Mouse (Mus musculus) urinary bladder, postnatal 36 days (tissue): ENCODE measurements around the gene Lrrc2.
A peak's percentile ranks its signal among the peaks of the same experiment; 100 is the strongest.

Experiments
- DNase-seq, 2 experiments: peaks; one replicate each; pipeline ENCODE4 v3.0.0; 2022; ENCODE audit warnings: low spot score in 2 of 2, mixed read lengths in 1 of 2

Gene Lrrc2

DNA sequence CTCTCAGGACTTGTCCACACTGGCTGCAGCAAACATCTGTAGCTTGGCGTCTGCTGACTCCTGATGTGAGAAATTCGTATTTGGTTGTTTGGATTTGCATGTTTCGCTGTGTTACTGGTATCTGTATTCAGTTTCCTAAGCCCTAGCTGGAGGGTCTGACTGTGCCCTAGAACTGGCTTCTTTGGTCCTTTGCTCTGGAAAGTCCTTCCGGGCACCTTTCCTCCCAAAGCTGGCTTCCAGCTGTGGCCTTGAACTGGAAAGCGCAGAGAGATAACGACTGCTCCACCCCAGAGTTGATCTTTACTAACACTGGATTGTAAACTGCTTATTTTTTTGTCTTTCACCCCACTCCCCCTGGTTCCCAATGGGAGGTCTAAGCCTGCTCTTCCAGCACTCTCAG, 3.4 kb upstream of the Lrrc2 start:
- DNase-seq, result no peak

DNA sequence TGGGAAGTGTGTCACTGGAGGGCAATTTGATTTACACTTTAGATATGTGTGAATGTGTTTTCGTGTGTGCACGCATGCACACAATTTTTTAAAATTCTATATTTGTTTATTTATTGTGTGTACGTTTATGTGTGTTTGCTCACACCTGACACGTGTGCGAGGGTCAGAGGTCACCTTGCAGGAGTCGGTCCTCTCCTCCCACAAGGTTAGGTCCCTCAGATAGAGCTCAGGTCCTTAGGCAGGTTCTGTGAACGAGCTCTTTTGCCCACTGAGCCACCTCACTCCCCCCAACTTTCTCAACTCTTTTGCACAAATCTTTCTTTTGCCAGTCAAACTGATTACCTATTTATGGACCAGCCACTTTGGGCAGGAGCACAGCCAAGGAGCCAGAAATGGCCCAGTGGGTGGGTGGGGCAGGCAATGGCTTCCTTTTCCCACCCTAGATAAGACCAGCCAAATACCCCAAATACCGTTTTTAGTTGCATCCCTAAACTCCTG, 2.5 kb upstream of the Lrrc2 start:
- no peak for DNase-seq

DNA sequence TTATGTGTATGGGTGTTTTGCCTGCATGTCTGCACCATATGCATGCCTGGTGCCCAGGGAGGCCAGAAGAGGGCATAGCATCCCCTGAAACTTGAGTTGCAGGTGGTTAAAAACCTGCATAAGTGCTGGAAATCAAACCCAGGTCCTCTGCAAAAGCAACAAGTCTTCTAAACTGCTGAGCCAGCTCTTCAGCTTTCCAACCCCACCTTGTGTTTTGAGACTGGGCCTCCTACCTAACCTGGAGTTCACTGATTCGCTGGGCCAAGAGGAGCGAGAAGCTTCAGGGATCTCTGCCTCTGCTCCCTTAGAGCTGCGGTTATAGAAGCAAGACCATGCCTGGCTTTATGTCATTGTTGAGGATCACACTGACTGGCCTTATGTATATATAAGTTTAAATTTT, 1.2 kb upstream of the Lrrc2 start:
- no peak for DNase-seq

DNA sequence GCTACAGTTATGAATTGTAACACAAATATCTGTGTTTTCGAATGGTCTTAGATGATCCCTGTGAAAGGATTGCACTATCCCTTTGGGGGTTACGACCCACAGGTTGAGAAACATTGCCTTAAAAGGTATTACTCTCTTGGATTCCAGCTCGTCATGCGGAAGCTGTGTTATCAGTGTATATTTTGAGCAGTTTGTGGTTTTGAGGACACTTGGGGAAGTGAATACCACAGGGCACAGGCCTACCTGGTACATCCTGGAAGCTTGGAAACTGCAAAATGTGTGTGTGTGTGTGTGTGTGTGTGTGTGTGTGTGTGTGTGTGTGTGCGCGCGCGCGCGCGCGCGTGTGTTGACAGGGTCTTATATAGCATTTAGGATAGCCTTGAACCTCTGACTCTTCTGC, 521 bp downstream of the Lrrc2 start:
- no peak for DNase-seq

DNA sequence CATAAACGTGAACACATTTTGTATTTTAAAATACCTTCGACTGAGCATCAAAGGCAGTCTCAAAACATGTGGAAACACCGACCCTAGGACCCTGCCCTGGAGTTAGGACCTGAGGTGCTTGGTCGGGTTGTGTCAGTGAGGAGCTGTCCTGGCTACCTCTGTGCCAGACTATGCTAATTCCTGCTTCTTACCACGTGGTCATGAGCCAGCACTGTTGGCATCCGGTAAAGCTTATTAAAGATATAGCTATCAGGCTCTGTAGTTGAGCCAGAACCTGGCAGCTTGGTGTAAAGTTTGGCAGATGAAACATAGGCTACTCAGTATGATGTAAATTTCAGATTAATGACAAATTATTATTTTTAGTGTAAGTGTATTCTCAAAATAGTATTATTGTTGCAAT, 1.1 kb downstream of the Lrrc2 start:
- DNase-seq, result no peak

DNA sequence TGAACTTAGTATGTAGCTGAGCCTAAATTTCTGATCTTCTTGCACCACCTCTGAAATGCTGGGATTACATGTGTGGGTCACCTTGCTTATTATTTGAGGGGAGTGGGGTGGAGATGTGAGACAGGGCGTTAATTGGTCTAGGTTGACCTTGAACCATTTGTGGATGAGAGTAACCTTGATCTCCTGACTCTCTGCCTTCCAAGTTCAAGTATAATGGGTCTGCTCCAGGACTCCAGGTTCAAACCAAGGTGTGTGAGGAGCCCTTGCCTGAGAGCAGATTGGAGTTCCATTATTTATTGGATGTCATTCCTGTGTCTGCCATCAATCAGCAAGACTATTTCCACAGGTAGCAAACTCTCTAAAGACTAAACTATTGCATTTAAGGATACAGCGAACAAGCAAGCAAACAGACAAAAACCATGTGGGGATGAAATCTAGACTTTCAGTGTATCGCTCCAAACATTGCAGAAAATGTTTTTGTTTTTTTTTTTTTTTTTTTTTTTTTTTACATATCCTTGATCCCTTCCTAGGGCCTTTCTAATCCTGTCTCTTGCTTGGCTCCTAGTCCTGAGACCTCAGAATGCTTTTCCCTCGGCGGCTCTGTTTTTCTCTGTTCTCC, 1.7 kb downstream of the Lrrc2 start:
- DNase-seq, result no peak

DNA sequence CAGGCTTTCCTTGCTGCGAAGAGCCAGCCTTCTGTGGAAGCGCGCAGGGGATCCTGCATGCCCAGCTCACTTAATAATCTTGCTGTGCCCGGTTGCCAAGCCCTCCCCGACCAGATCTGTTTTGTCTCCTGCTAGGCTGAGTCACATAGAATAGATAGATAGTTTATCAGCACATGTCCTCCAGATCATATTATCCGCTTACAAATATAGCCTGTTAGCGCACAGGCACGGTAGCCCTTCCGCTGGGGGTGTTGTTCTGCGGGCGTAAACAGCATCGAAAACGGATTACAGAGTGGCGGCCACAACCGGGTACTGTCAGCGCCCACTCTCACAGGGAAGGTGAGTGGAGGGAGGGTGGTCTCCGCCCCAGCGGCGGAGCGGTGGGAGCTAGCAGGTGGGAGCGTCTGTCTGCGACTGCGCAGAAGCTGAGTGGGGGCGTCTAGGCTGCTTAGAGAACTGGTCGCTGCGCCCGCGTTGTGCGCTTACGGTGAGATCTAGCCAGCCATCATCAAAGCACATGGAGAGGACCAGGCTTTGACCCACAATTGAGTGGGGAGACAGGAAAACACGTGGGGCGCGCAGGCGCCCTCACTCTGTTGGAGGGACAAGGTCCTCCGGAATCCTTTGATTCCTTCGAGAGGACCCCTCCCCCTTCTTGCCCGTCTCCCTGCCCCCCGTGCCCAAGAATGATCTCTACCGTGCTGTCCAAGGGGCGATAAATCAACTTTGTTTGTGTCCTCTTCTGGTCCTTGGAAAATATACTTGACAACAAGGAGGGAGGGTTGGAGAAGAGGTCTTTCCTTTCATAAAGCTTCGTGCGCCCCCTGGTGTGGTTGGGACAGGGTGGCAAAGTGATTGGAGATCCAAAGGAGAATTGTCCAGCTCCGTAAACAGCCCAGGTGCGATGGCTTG, 2.5 kb downstream of the Lrrc2 start:
- DNase-seq, result peak; percentile 13 to 52

DNA sequence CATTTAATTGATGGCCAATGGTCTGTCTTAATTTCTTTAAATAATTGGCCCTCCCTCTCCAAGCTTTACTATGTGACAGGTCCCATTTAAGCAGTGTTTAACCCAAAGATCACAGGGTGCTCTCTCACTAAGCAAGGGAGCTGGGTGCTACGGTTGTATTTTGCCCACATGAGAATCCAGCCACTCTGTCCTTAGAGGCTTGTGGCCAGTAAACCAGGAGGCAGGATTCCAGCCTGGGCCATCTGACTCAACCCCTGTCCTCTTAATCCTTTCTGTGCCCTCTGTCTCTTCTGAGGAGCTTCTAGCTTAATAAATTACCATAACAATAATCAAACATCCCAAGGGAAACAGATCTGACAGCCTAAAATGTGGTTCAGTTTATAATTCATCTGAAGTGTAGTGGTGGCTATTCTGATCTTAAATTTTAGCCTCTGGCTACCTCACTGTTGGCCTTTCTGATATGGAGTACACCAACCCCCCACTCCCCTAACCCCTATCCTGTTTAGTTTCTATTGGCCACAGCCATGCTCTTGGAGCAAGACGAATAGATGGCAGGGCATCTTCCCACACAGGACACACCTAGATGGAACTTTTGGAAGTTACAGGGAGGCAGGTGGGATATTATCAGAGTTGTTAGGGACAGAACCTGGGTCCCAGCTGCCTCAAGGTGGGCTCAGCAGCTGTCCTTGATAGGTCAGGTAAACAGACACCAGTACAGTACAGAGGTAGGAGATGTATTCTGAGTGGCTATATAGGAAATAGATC, 3.5 kb downstream of the Lrrc2 start:
- DNase-seq, result no peak

DNA sequence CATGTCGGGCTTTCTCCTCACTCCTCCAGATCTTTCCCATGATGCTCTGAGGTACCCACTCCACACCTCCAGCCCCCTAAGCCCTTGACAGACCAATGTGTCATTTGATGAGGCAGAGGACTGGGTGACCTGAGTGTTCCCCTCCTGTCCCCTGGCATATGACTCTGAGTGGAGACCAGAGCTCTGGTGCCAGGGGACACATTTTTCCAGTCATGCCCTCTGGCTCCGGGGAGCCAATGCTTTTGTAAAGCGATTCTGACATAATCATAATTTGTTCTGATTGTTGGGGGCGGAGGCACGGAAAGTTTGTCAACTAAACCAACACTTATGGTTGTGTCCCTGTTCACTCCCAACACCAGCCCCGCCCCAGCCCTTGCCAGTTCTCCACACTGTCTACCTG, 4.6 kb downstream of the Lrrc2 start:
- DNase-seq, result no peak

DNA sequence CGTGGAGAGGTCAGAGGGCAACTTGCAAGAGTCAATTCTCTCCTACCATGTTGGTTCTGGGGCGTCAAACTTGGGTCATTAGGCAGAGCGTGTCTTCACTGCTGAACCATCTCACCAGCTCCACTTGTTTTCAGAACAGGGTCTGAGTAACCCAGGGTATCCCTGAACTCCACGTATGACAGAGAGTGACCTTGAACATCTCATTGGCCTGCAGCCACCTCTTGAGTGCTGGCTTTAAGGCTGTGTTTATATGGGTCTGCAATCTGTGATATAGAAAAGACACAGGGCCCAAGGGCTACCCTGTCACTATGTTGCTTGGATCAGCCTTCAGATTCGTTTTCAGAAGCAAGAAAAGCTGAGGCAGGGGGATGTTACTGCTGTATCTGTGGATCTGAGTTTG, 8.3 kb downstream of the Lrrc2 start:
- DNase-seq, result no peak

DNA sequence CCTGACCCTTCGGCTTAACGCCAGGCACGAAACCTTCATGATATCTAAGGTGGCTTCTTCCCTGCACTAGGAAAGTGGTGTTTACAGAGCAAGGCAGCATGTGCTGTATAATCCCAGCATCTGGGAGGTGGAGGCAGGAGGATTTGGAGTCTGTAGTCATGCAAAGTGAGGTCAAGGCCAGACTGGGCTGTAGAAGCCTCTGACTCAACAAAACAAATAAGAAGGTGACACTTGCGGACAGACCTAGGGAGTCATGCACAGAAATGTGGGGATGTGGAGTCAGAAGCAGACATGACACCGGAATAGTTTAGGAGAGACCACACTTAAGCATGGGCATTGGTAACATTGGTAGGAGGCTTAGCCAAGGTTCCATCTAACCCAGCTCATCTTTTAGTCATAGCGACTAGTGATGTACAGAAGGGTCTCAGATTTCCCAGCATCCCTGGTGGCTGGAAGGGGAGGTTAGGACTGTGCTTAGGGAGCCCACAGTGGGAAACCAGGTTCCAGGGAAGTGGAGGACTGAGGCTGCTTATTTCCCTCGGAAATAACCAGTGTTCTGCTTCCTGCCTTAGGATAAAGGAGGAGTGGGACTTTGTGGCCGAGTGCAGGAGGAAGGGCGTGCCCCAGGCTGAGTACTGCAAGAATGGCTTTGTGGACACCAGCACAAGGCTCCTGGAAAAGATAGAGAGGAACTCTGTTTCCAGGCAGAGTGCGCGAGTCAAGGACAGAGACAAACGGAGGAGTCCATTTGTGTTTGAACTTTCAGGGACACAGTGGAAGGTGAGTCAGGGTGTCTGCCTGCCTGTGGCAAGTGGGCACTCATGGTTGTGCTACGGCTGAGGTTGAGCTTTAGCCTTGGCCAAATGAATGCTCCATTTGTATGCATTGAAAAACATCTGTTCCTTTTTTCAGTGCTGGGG, 9.1 kb downstream of the Lrrc2 start:
- DNase-seq, result no peak

DNA sequence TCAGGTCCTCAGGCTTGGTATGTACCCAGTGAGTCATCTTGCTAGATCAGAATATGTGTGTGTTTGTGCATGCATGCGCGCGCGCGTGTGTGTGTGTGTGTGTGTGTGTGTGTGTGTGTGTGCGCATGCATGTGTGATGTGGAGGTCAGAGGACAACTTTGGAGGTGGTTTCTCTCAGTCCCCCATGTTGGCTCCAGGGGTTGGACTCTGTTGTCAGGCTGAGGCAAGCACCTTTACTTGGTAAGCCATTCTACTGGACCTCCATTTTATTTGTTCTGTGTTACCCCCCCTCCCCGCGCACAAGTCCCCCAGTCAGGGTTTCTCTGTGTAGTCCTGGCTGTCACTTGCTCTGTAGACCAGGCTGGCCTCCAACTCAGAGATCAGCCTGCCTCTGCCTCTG, 10.0 kb downstream of the Lrrc2 start:
- no peak for DNase-seq

DNA sequence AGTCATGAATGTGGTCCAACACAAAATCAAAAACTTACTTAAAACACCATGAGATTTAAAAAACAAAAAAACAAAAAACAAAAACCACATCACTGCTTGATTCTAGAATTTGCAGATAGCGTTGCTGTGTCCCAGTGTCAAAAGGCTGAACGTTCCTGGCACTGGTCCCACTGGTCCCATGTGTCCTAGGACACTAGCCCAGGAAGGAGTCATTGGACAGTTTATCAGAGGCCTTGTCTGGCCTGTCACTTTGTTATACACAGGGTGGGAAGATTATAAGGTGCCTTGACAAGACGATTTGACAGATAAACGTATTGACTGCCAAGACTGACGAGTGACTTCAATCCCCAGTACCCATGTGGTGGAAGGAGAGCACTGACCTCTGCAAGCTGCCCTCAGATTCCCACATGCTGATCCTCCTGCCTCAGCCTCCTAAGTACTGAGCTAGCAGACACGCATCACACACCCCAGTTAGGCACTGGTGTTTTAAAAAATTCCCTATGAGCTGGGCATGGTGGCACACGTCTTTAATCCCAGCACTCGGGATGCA, 12.3 kb downstream of the Lrrc2 start:
- no peak for DNase-seq

DNA sequence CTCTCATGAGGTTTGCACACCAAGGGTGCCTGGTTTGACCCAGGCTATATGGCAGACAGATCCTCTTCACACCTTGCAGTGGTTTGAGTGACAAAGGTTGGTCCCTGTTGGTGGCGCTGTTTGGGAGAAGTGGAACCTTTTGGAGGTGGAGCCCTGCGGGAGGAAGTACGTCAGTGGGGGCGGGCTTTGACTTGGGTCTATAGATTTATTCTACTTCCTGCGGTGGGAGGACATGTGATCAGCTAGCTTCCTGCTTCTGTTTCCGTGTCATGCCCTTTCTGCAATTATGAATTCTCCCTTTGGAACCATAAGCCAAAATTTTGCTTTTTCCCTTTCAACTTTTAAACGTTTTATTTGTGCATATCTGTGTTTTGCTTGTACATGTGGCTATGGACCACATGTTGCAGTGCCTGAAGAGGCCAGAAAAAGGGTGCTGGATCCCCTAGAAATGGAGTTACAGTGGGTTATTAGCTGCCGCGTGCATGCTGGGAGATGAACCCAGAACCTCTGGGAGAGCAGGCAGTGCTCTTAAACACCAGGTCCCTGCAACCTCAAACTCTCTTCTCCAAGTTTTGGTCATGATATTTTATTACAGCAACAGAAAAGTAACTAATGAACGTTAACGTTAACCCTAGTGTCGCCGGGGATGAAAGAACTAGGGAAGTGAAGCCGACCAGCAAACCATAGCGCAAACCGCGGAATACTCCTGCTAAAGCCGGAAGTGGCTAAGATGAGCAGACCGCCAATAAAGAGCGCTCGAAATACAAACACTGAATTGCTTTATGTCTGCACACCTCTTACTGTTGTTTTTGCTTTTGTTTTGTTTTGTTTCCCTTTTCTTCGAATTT, 13.9 kb downstream of the Lrrc2 start:
- no peak for DNase-seq

DNA sequence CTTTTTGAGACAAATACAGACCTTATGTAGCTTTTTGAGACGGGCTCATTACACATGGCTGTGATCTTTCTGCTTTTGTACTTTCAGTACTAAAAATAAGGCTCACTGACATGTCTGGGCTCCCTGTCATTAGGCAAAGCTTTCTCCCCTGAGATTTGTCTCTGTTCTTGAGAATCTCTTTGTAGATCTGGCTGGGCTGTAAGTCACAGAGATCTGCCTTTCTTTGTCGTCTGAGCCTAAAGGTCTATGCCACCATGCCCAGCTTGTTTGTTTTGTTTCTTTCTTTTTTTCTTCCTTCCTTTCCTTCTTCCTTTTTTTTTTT, 14.5 kb downstream of the Lrrc2 start:
- DNase-seq, result no peak

DNA sequence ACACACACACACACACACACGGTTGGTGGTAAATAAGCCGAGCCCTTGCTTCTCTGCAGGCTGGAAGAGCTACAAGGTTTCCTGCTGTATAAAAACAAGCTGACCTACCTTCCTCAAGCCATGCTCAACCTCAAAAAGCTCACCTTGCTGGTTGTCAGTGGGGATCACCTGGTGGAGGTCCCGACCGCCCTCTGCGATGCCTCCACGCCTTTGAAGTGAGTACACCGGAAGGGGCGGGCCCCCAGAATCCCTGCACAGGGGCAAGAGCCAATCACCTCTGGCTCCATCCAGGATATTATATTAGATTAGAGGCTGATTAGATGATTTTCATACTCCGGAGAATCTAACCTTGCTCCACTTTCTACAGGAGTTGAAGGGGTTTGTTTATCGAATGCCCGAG, 28.1 kb downstream of the Lrrc2 start:
- no peak for DNase-seq

DNA sequence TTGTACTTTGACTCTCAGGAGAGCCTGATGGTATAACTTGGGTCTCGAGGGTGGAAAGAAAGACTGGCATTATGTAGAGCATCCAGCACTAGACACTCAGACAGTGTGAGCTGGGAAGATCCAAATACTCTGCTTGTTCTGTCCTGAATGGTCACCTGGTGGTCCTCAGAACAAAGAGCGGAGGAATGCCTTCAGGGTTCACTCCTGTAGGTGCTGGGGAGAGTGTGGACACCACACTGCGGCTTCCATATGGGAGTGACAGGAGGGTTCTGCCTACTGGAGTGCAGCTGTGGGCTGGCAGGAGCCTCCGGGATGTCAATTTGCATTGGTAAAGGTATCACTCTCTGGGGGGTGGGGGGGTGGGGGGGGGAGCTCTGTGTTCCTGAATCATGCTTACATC, 31.0 kb downstream of the Lrrc2 start:
- DNase-seq, result no peak

DNA sequence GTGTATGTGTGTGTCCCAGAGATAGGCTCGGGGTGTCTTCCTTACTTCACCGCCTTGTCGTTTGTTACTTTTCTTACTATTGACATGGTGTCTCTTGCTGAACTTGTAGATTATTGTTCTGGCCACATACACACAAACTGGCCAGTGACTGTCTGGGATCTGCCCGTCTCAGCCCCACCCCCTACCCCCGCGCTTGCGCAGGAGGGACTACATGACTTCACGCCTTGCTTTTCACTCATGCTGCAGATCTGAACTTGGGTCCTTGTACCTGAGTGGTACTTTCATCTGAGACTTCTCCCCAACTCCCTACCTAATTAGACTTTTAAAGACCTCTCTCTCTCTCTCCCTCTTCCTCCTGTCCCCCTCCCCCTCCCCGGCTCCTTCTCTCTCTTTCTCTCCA, 32.8 kb downstream of the Lrrc2 start:
- DNase-seq, result no peak

DNA sequence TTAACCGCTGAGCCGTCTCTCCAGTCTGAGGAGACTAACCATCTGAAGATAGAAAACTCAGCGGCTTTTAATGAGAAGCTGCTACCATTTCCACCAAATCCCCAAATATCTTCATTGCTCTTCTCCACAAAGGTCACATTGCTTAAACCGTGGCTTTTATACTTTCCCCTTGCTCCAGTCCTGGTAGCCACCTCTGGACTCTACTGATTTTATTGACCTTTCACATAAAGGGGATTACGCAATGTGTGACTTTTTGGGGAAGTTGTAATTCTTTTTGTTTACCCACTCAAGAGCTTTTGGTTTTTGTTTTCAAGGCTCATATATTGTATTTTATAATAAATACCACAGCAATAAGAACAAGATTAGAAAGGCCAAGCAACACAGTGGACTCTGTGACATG, 34.2 kb downstream of the Lrrc2 start:
- DNase-seq, result no peak

DNA sequence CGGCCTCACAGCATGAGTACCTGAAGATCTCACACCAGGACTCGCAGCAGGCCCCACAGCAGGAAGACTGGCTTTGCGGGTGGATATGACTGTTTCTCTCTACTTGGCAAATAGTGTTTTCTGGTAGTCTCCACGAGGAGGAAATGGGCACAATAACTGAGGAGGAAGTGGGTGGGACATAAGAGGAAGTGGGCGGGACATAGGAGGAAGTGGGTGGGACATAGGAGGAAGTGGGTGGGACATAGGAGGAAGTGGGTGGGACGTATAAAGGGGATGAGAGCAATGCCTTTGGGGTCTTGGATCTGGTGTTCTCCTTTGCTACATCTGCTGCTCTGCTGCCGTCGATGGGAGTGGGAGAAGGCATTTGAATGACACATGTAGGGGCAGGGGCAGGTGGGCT, 34.6 kb downstream of the Lrrc2 start:
- no peak for DNase-seq
